Mouse (Mus musculus): Measurements from ENCODE around the gene 2210016L21Rik. TPM values are rescaled to one million over a fixed set of nuclear protein-coding genes. Genes with fewer than 3 reads are reported as not detected.
A peak's percentile ranks its signal among the peaks of the same experiment; 100 is the strongest.

Gene 2210016L21Rik
- polyA plus RNA-seq (2012), result 2.4 and 3.3 TPM in 2 replicates

DNA sequence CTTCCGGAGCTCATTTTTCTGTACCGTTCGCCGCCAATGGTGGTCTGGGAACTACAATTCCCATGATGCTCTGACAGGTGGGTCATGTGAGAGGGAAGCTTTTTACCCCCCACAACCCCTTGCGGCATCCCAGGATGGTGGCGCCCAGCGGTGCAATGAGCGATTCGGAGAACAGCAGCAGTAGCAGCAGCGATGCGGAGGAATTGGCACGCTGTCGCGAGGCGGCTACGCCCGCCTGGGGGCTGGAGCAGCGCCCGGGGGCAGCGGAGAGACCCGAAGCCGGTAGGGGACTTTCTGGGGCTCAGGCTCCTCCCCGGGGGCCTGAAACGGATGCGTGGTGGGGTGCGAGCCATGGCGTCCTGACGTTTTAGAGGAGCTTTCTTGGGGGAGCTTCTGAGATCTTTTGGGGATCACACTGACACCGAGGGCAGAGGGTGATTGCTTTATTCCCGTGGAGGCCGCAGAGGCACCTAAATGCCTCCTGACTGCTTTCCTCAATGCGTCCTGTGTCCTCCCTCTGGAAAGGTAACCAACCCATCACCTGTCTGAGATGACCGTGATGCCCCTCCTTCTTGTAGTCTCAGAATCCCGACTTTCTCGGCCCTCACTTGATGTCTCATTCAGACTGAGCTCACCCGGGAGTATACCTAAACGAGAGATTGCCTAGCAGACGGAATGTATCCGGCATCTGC is at the start of gene 2210016L21Rik:
TSS of gene 2210016L21Rik (plus strand) at position 85 of the 692 bp plus-strand sequence.
- Histone ChIP-seq H3K27me3 (ENCODE audit: control insufficient read depth) (no peaks in the 10 kb centered on the region), H3K4me1 (ENCODE audit: control insufficient read depth) (peaks cover 24% of the 10 kb centered on the region), H3K9me3 (ENCODE audit: control insufficient read depth, low read length) (no peaks in the 10 kb centered on the region), H3K4me3 (replicated peaks) (peak within 1 kb of the TSS; percentile 85), H3K36me3 (ENCODE audit: control insufficient read depth) (peaks cover 21% of the 10 kb centered on the region)
- TF ChIP-seq TAL1 (IDR thresholded peaks at IDR 0.05; ENCODE audit: low read length) (no peak), GATA1 (IDR thresholded peaks at IDR 0.05; ENCODE audit: low read length) (no peak)

DNA sequence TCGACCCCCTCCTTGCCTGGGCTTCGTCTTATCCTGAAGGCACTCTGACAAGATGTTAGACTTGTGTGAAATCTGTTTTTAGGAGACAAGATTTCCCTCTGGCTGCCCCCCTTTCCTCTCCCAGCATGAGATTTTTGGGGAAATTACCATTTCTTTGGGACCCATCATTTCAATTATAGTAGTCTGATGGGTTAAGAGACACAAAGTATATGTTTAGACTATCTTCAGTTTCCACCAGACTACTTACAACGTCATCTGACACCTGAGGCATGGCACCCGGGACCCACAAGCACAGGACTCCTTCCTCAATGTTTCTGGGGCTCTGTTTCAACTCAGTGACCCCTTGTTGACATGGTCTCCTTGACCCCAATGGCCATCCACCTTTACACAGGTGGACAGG is 46.4 kb upstream of the 2210016L21Rik start:
- Histone ChIP-seq H3K27me3 (ENCODE audit: control insufficient read depth) (peaks cover 21% of the 10 kb centered on the region), H3K36me3 (ENCODE audit: control insufficient read depth) (no peaks in the 10 kb centered on the region), H3K4me3 (replicated peaks) (no peak overlapping the region), H3K4me1 (ENCODE audit: control insufficient read depth) (peaks cover 5% of the 10 kb centered on the region), H3K9me3 (ENCODE audit: control insufficient read depth, low read length) (no peaks in the 10 kb centered on the region)
- TF ChIP-seq TAL1 (IDR thresholded peaks at IDR 0.05; ENCODE audit: low read length) (no peak), GATA1 (IDR thresholded peaks at IDR 0.05; ENCODE audit: low read length) (no peak)

DNA sequence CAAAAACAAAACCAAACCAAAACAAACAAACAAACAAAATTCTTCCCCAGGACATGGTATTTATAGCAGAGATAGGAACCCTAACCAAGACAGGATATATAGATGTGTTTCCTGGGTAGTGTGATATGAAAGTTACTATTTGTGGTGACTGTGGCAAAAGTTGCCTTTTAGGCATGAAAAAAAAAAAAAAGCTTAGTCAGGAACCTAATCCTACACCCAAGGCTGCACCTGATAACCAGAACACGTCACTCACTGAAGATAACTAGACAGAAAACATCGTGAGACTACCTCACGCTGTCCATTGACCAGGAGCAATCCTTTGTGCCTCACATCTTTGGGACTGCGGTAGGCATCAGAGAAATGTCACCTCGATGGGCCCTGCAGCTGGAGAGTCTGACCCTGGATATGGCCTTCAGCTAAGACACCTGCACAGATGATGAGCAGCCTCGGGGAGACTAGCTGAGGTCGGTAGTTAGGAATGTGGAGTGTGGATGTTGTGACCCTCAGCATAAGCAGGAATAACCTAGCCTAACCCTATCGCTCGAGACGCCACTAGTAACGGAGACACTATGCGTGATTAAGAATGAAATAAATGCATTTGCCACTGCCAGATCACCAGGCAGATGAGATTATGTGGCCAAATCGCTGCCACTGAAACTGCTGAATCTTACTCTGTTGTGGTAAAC is 45.1 kb upstream of the 2210016L21Rik start, which contains the start of gene Oasl2:
TSS of gene Oasl2 (plus strand) at position 249 of the 686 bp plus-strand sequence.
- Histone ChIP-seq H3K36me3 (ENCODE audit: control insufficient read depth) (no peaks in the 10 kb centered on the region), H3K9me3 (ENCODE audit: control insufficient read depth, low read length) (no peaks in the 10 kb centered on the region), H3K27me3 (ENCODE audit: control insufficient read depth) (peaks cover 21% of the 10 kb centered on the region), H3K4me3 (replicated peaks) (no peak within 1 kb of the TSS), H3K4me1 (ENCODE audit: control insufficient read depth) (peaks cover 5% of the 10 kb centered on the region)
- TF ChIP-seq GATA1 (IDR thresholded peaks at IDR 0.05; ENCODE audit: low read length), result no peak
- no peak for TF ChIP-seq TAL1 (IDR thresholded peaks at IDR 0.05; ENCODE audit: low read length)

DNA sequence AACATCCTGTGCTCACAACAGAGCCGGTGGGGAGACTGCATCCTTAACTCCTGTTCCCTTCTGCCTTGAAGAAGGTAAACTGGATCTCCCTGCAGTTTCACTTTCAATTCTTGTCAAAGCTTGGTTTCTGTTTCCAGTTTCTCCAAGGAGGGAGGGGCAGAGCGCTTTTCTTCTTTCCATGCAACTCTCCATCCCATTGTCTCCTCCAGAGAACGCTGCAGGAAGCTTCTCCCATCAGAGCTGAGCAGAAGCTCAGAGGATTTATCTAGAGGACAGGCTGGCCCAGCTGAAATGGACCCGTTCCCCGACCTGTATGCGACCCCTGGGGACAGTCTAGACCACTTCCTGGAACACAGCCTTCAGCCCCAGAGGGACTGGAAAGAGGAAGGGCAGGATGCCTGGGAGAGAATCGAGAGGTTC is 44.6 kb upstream of the 2210016L21Rik start:
- Histone ChIP-seq H3K9me3 (ENCODE audit: control insufficient read depth, low read length) (no peaks in the 10 kb centered on the region), H3K27me3 (ENCODE audit: control insufficient read depth) (peaks cover 21% of the 10 kb centered on the region), H3K4me1 (ENCODE audit: control insufficient read depth) (peaks cover 5% of the 10 kb centered on the region), H3K4me3 (replicated peaks) (no peak overlapping the region), H3K36me3 (ENCODE audit: control insufficient read depth) (no peaks in the 10 kb centered on the region)
- TF ChIP-seq GATA1 (IDR thresholded peaks at IDR 0.05; ENCODE audit: low read length) (no peak), TAL1 (IDR thresholded peaks at IDR 0.05; ENCODE audit: low read length) (no peak)

DNA sequence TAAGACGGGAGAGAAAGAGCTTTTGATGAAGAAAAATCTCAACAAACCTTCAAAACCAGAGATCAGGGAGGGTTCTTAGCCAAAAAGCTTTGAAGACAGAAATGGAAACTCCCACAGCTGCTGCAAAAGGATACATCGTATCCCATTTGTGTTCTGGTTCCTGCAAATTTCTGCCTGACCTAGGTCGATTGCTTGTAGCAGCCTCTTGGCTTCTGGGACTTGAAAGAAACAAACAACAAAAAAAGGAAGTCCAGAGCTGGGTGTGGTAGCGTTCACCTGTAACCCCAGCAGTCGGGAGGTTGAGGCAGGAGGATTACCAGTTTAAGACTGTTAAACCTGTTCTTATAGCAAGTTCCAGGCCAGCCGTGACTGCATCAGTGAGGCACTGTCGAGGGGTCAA is 43.1 kb upstream of the 2210016L21Rik start:
- peaks cover 21% of the 10 kb centered on the region for H3K27me3 ChIP-seq (ENCODE audit: control insufficient read depth)
- H3K9me3 ChIP-seq (ENCODE audit: control insufficient read depth, low read length), result no peaks in the 10 kb centered on the region
- H3K36me3 ChIP-seq (ENCODE audit: control insufficient read depth), result no peaks in the 10 kb centered on the region
- TF ChIP-seq TAL1 (IDR thresholded peaks at IDR 0.05; ENCODE audit: low read length) (no peak), GATA1 (IDR thresholded peaks at IDR 0.05; ENCODE audit: low read length) (no peak)
- no peak overlapping the region for H3K4me3 ChIP-seq (replicated peaks)
- H3K4me1 ChIP-seq (ENCODE audit: control insufficient read depth), result peaks cover 5% of the 10 kb centered on the region

DNA sequence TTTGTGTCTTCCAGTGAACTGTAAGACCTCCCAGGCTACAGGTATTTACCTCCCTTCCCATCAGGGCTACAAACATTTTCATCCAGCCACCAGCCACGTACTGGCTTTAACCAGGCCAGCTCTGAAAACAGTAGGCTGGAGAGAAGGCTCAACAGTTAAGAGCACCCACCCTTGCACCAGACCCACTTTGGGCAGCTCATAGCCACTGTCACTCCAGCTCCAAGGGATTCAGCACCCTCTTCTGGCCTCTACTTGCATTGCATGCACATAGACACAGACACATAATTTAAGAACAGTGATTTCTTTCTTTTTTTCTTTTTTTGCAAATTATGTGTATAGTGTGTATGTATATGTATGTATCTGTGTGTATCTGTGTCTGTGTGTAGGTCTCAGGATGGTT is 39.5 kb upstream of the 2210016L21Rik start:
- H3K4me3 ChIP-seq (replicated peaks), result no peak overlapping the region
- H3K27me3 ChIP-seq (ENCODE audit: control insufficient read depth), result peaks cover 13% of the 10 kb centered on the region
- H3K36me3 ChIP-seq (ENCODE audit: control insufficient read depth), result no peaks in the 10 kb centered on the region

DNA sequence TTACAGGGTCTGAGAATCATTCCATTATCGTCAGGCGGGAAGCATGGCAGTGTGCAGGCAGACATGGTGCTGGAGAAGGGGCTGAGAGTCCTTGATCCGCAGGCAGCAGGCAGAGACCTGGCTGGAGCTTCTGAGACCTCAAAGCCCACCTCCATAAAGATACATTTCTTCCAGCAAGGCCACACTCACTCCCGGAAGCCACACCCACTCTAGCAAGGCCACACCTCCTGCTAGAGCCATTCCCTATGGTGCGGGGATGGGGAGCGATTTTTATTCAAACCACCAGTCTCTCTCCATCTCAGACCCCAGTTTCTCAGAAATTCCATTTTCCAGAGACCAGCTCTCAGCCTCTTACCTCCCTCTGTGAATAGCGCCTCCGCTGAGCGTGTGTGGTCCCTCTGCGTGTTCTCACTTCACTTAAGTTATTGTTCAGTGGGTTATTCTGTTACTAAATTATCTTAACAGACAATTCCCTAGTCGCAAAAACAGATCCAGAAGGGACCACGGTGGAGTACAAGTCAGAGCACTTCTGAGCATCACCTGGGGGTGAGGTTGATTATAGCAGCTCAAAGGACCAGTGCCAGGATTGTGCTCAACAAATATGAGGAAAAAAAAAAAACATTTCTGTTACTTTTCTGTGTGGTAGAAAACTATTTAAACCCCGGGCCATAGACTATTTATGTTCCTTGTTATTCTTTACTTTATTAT is 33.2 kb upstream of the 2210016L21Rik start:
- no peaks in the 10 kb centered on the region for H3K27me3 ChIP-seq (ENCODE audit: control insufficient read depth)
- no peak for TF ChIP-seq TAL1 (IDR thresholded peaks at IDR 0.05; ENCODE audit: low read length)
- no peak for TF ChIP-seq GATA1 (IDR thresholded peaks at IDR 0.05; ENCODE audit: low read length)
- H3K4me3 ChIP-seq (replicated peaks), result no peak overlapping the region
- no peaks in the 10 kb centered on the region for H3K9me3 ChIP-seq (ENCODE audit: control insufficient read depth, low read length)
- no peaks in the 10 kb centered on the region for H3K4me1 ChIP-seq (ENCODE audit: control insufficient read depth)
- no peaks in the 10 kb centered on the region for H3K36me3 ChIP-seq (ENCODE audit: control insufficient read depth)

More for the DNA sequence above, 39.5 kb upstream of the 2210016L21Rik start:
- TF ChIP-seq GATA1 (IDR thresholded peaks at IDR 0.05; ENCODE audit: low read length) (no peak), TAL1 (IDR thresholded peaks at IDR 0.05; ENCODE audit: low read length) (no peak)
- no peaks in the 10 kb centered on the region for H3K9me3 ChIP-seq (ENCODE audit: control insufficient read depth, low read length)
- H3K4me1 ChIP-seq (ENCODE audit: control insufficient read depth), result no peaks in the 10 kb centered on the region

DNA sequence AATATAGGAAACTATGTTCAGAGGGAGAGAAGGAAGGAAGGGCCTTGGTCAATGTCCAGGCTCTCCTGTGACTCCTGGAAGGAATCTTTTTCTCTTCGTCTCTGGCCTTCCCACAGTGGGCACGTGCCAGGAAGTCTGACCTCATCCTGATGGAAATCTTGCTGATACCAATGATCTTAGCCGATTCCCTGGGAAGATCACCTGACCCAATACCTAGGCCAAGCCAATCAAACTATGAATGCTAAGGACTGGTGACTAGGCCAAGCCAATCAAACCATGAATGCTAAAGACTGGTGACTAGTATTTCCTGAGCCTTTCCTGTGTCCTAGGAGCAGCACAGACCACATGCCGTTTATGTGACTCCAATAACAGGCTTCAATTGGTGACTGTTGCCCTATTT is 28.3 kb upstream of the 2210016L21Rik start:
- H3K9me3 ChIP-seq (ENCODE audit: control insufficient read depth, low read length), result no peaks in the 10 kb centered on the region
- no peak overlapping the region for H3K4me3 ChIP-seq (replicated peaks)
- H3K4me1 ChIP-seq (ENCODE audit: control insufficient read depth), result no peaks in the 10 kb centered on the region
- no peaks in the 10 kb centered on the region for H3K27me3 ChIP-seq (ENCODE audit: control insufficient read depth)
- no peak for TF ChIP-seq GATA1 (IDR thresholded peaks at IDR 0.05; ENCODE audit: low read length)
- no peak for TF ChIP-seq TAL1 (IDR thresholded peaks at IDR 0.05; ENCODE audit: low read length)
- no peaks in the 10 kb centered on the region for H3K36me3 ChIP-seq (ENCODE audit: control insufficient read depth)

DNA sequence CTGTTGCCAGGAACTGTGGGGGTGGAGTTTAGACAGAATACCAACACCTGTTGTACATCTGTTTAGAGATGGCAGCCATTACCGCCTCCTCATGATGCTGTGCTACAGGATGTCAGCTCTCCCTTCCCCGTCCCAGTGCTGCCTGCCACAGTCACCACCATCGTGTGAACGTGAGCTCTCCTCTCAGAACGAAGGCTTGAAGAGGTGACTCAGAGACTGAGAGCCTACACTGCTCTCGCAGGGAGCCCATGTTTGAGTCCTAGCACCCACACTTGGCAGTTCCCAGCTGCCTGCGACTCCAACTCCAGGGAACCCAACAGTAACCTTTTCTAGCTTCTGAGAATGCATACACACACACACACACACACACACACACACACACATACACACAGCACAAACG is 27.1 kb upstream of the 2210016L21Rik start:
- Histone ChIP-seq H3K4me3 (replicated peaks) (no peak overlapping the region), H3K4me1 (ENCODE audit: control insufficient read depth) (0 out of 2 replicates have a peak, but pooled peaks cover 1% of the 10 kb centered on the region), H3K27me3 (ENCODE audit: control insufficient read depth) (no peaks in the 10 kb centered on the region), H3K36me3 (ENCODE audit: control insufficient read depth) (no peaks in the 10 kb centered on the region), H3K9me3 (ENCODE audit: control insufficient read depth, low read length) (no peaks in the 10 kb centered on the region)
- no peak for TF ChIP-seq TAL1 (IDR thresholded peaks at IDR 0.05; ENCODE audit: low read length)
- TF ChIP-seq GATA1 (IDR thresholded peaks at IDR 0.05; ENCODE audit: low read length), result no peak
